Mouse (Mus musculus) CH12.LX (cell line): ENCODE measurements around the gene Mthfs. TPM values are rescaled to one million over a fixed set of nuclear protein-coding genes. Genes with fewer than 3 reads are reported as not detected.
A peak's percentile ranks its signal among the peaks of the same experiment; 100 is the strongest.
"Not testable (repeated sequence)": the region's sequence is repeated elsewhere in the genome, so short reads cannot be mapped to it uniquely, and the experiment has no call there.

ENCODE experiments used
- DNase-seq: peaks from one replicate; pipeline ENCODE4 v3.0.0-alpha.2; 2013; ENCODE audit errors: extremely low read depth
- H3K27ac ChIP-seq: 2 replicates; pipeline ENCODE4 v1.5.1; 2012; ENCODE audit warnings: low read depth, mild to moderate bottlenecking, control low read depth, moderate library complexity; ENCODE audit not compliant: insufficient read depth
- H3K27me3 ChIP-seq: replicated peaks from 2 replicates; pipeline ENCODE3; 2012; ENCODE audit warnings: inconsistent platforms
- H3K36me3 ChIP-seq, 2 experiments: replicated peaks in 1 of 2; 2 replicates each; pipeline versions ENCODE3 to v1.6.1; 2012; ENCODE audit warnings: inconsistent platforms in 1 of 2, low read length in 1 of 2, mild to moderate bottlenecking in 1 of 2, mixed read lengths in 1 of 2, moderate library complexity in 1 of 2; ENCODE audit not compliant: control insufficient read depth in 1 of 2, insufficient read depth in 1 of 2
- H3K4me1 ChIP-seq, 2 experiments: 2 replicates each; pipeline ENCODE4 v1.6.1; 2012; ENCODE audit warnings: inconsistent platforms in 1 of 2, moderate library complexity in 1 of 2; ENCODE audit not compliant: insufficient read depth in 2 of 2, control insufficient read depth in 1 of 2
- H3K4me2 ChIP-seq: 2 replicates; pipeline ENCODE4 v1.6.1; 2012; ENCODE audit warnings: low read depth, mild to moderate bottlenecking, control low read depth; ENCODE audit not compliant: poor library complexity, insufficient read depth, severe bottlenecking
- H3K4me3 ChIP-seq, 3 experiments: fragments of 150-350 bp in 1 of 3; sonication (generic) in 1 of 3; replicated peaks in 1 of 3; 2 replicates each; pipeline versions ENCODE3 to v1.5.1; 2011 to 2012; ENCODE audit warnings: low read depth in 2 of 3, low read length in 2 of 3, mild to moderate bottlenecking in 2 of 3, moderate library complexity in 2 of 3, control low read depth in 1 of 3, improper control_type of control experiment in 1 of 3, inconsistent platforms in 1 of 3, mixed read lengths in 1 of 3; ENCODE audit not compliant: poor library complexity in 1 of 3
- H3K79me2 ChIP-seq: replicated peaks from 2 replicates; pipeline ENCODE4 v1.6.1; 2012; ENCODE audit warnings: mild to moderate bottlenecking, moderate library complexity; ENCODE audit not compliant: control insufficient read depth, poor library complexity, insufficient read depth, severe bottlenecking; ENCODE audit errors: extremely low read depth
- H3K9ac ChIP-seq: 2 replicates; pipeline ENCODE4 v1.6.1; 2012; ENCODE audit warnings: low read depth, mild to moderate bottlenecking, control low read depth, moderate library complexity; ENCODE audit not compliant: insufficient read depth
- H3K9me3 ChIP-seq: replicated peaks from 2 replicates; pipeline ENCODE3; 2012; ENCODE audit warnings: low read length, inconsistent platforms, mixed read lengths
- BHLHE40 ChIP-seq: IDR thresholded peaks from 2 replicates; pipeline ENCODE4 v1.6.1; 2011; ENCODE audit warnings: mild to moderate bottlenecking, low read depth, low read length, improper control_type of control experiment
- ELF1 ChIP-seq: IDR thresholded peaks from 2 replicates; pipeline ENCODE4 v1.6.1; 2014; ENCODE audit warnings: low read depth, mild to moderate bottlenecking, inconsistent platforms, low read length, improper control_type of control experiment
- IRF4 ChIP-seq: IDR thresholded peaks from 2 replicates; pipeline ENCODE4 v1.6.1; 2014; ENCODE audit warnings: low read depth, mild to moderate bottlenecking, inconsistent platforms, low read length, improper control_type of control experiment
- MEF2A ChIP-seq: IDR thresholded peaks from 2 replicates; pipeline ENCODE4 v1.6.1; 2014; ENCODE audit warnings: low read depth, mild to moderate bottlenecking, inconsistent platforms, low read length, improper control_type of control experiment, borderline replicate concordance
- NRF1 ChIP-seq: IDR thresholded peaks from 2 replicates; pipeline ENCODE4 v1.6.1; 2014; ENCODE audit warnings: low read depth, mild to moderate bottlenecking, inconsistent platforms, low read length, improper control_type of control experiment, moderate library complexity
- POLR2A ChIP-seq: IDR thresholded peaks from 2 replicates; pipeline ENCODE4 v1.6.1; 2011; ENCODE audit warnings: low read depth, mild to moderate bottlenecking, improper control_type of control experiment, low read length
- TBP ChIP-seq: conservative IDR thresholded peaks from 2 replicates; pipeline ENCODE4 v1.6.1; 2011; ENCODE audit warnings: low read depth, low read length, improper control_type of control experiment
- dilution Hi-C: fragments of 300-500 bp; cut with MboI; formaldehyde crosslinking; loops from 2 replicates; pipeline ENCODE4 v1.14.3; 2020; ENCODE audit warnings: low sequenced_read_pairs; ENCODE audit not compliant: extremely low pct_unique_long_range_greater_than_20kb, extremely low pct_ligation_motif_present
- in situ Hi-C: fragments of 300-500 bp; cut with MboI; formaldehyde crosslinking; loops from 3 replicates; pipeline ENCODE4 v1.14.3; 2019; ENCODE audit warnings: low sequenced_read_pairs, low pct_ligation_motif_present, low pct_unique_long_range_greater_than_20kb, mixed read lengths
- polyA plus RNA-seq: library from polyadenylated mRNA; unstranded; fragments of >175 nt; gene quantifications from 2 replicates; pipeline ENCODE4 v1.2.1, GENCODE M21; 2012; ENCODE audit warnings: low read depth; ENCODE audit not compliant: insufficient read length
- total RNA-seq, 2 experiments: library from RNA; depleted of rRNA; stranded (reverse); fragments of 300-350 nt in 1 of 2; fragments of >200 nt in 1 of 2; gene quantifications; 2 replicates each; pipeline ENCODE4 v1.2.3; 2012 to 2014

Gene Mthfs
- total and polyA plus RNA-seq, 3 experiments, result 29.9 to 52.0 (median 30.5) TPM

DNA sequence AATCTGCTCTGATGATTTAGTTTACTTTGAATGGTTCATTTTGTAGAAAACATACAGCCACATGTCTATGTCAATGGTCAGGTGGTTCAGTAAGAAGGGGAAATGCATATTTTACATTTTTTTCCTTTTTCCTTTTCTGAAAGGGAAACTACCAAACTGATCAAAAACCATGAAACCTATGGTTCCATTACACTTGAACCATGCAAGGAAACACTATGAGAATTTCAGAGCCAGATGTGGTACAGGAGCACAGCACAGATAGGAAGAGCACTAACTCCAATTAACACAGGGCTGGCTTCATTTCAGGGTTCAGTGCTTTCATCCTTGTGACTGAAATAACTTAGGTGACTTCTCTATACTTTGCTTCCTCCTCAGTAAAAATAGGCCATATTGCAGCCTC, 8.2 kb upstream of the Mthfs start:
- Histone ChIP-seq H3K9ac (peak overlapping the region; percentile 97), H3K4me3 (peak overlapping the region in 2 of 3 experiments; percentile 32 to 88), H3K4me2 (peak overlapping the region; percentile 13; the same call in 1 of the 2 replicates), H3K79me2 (peaks cover 23% of the 10 kb centered on the region), H3K27ac (peak overlapping the region; percentile 83)
- H3K36me3 ChIP-seq, DNase-seq, in situ Hi-C loops, dilution Hi-C loops, H3K27me3 ChIP-seq, H3K4me1 ChIP-seq, H3K9me3 ChIP-seq: not testable (repeated sequence)
- peak; percentile 12; the same call in 1 of the 2 replicates for TF ChIP-seq TBP

DNA sequence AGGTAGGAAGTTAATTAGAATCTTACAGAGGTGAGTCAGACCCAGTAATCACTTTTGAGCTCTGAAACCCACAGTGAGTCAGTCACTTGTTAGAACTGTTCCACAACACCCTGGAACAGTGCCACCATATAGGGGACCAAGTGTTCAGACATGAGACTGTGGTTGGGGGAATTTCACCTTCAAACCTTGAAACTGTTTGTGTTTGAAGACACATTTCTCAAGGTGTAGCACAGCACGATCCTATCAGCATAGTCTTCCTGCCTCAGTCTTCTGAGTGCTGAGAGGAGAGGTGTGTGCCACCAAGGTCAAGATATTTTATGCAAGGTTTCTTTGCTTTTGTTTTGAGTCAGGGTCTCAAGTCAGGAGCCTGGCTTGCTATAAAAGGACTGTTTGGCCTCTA, 1.5 kb upstream of the Mthfs start:
- H3K4me2 ChIP-seq, result peak overlapping the region; percentile 68
- H3K4me3 ChIP-seq, H3K36me3 ChIP-seq, H3K4me1 ChIP-seq, dilution Hi-C loops, in situ Hi-C loops, H3K9ac ChIP-seq, H3K9me3 ChIP-seq, H3K27me3 ChIP-seq: not testable (repeated sequence)
- DNase-seq, result peak; percentile 56
- H3K79me2 ChIP-seq, result peaks cover 21% of the 10 kb centered on the region
- peak; percentile 75 for TF ChIP-seq IRF4
- TF ChIP-seq BHLHE40, result peak; percentile 58
- TF ChIP-seq MEF2A, result peak; percentile 74
- TF ChIP-seq POLR2A, result 0 out of 2 replicates have a peak, but pooled peaks have one; percentile 17
- H3K27ac ChIP-seq, result peak overlapping the region; percentile 87

DNA sequence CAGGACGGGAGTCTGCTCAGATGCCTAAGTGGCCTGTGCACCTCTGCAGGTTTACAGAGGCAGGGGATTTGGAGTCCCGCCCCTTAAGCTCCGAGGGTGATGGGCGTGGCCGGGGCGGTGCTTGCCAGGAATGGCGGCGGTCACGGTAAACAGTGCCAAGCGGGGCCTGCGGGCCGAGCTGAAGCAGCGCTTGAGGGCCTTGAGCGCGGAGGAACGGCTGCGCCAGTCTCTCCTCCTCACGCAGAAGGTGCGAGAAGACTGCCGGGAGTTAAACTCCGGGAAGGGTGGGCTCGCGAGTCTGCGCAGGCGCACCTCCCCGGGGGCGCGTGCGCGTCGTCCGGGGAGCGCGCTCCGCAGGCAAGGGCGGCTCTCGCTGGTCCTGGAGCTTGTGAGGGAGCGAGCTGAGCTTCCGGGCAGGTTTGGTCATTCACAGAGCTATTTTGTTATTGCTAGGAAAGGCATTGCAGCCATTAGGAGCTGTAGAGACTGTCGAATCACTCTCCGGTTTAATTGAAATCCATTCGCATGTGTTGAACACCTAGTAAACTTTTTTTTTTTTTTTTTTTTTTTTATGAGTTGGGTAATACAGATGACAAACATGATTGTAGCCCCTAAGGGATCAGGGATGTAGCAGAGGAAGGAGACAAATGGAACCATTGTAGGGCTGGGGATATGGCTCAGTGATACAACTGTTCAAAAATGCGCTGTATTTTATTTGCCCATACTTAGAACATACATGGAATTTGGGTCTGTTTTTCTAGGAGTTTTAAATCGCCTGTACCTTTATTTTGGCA, 786 bp downstream of the Mthfs start:
- H3K9me3 ChIP-seq, DNase-seq, H3K4me1 ChIP-seq, dilution Hi-C loops, H3K27me3 ChIP-seq, in situ Hi-C loops: not testable (repeated sequence)
- peak overlapping the region; percentile 46 for H3K4me2 ChIP-seq
- TF ChIP-seq ELF1, result peak; percentile 15; the same call in 1 of the 2 replicates
- TF ChIP-seq NRF1, result peak; percentile 69
- H3K36me3 ChIP-seq, result peaks cover 0 to 10% of the 10 kb centered on the region in 2 experiments
- H3K79me2 ChIP-seq, result peaks cover 12% of the 10 kb centered on the region; the same call in 1 of the 2 replicates
- H3K9ac ChIP-seq, result peak overlapping the region; percentile 61; the same call in 1 of the 2 replicates
- peak overlapping the region; percentile 91 for H3K27ac ChIP-seq
- peak overlapping the region in 2 of 3 experiments; percentile 53 to 62 for H3K4me3 ChIP-seq
